Mouse (Mus musculus) brain, embryonic 14.5 days (tissue): ENCODE measurements around the gene Ccdc148.

ENCODE experiments used
- CTCF ChIP-seq: fragments of 200-500 bp; IDR thresholded peaks from 2 replicates; pipeline ENCODE4 v1.5.1; 2012; ENCODE audit warnings: inconsistent platforms, mild to moderate bottlenecking, moderate library complexity, borderline replicate concordance; ENCODE audit not compliant: insufficient read depth, insufficient read length; ENCODE audit errors: extremely low read depth
- POLR2A ChIP-seq: fragments of 200-500 bp; IDR thresholded peaks from 2 replicates; pipeline ENCODE4 v1.6.1; 2012; ENCODE audit warnings: mild to moderate bottlenecking, inconsistent platforms, borderline replicate concordance; ENCODE audit not compliant: poor library complexity, insufficient read depth, insufficient read length, severe bottlenecking; ENCODE audit errors: extremely low read depth

DNA sequence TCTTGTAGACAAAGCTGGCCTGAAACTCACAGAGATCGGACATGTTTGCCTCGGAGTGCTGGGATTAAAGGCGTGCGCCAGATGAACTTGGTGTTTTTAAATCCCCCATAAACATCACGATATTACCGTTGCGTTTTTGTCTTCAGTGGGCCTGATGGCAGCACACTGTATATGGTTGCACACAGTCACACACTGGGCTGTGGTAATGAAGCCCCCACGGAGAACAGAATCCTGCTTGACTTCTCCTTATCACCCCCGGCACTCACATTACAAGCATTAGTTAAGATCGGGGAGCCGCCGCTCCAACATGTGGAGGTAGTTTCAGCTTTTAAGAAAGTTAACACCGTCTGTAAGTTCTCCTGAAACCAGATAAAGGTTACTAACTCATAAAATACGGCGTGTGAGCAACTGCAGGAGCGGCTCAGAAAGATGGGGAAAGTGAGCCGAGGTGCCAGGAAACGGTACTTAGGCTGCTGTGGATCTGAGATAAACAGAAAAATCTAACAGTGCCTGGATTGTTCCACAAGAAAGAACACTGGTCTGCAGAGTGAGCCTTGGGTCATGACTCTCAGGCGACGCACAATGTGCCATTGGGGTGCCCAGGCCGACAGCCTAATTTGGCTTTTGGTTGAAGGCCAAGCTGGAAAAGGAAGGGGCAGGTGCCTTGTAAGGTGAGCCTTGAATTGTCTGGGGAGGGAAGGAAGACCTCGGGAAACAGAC, 117.0 kb downstream of the Ccdc148 start:
- TF ChIP-seq CTCF, result no peak
- TF ChIP-seq POLR2A, result no peak
